Mouse (Mus musculus): Measurements from ENCODE around the gene Atp5e.

Gene Atp5e

DNA sequence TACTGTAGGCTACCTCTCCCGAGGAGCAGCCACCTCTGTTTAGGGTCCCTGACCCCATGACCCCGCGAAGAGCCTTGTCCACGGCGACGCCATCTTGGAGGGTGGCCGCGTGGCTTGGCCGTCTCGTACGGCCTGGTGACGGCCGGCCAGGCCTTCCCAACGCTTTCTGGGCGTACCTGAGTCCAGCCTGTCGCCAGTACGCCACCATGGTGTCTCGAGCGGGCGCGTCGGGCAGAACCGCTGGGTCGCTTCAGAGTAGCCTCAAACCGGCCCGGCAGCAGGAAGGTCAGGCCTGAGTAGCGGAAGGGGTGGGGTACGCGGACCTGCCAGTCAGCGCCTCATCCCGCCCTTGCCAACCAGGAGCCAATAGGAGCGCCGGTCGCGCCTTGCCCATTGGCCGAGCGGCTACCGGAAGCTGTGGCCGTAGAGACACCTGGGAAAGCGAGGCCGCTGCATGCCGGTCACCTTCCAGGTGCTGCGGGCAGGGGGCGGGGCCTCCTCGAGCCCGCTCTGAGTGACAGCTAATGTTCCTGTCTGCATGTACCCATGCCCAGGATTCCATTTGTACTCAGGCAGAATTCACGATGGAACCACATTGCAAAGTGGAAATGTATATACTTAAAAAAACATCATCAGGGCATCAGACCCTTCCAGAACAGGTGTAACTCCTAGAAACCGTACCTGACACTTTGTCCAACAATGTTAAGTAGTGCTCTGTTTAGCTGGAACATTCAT, at the start of gene Atp5e:
TSS of gene Atp5e (minus strand) at position 317 of the 735 bp plus-strand sequence.
- peak; percentile 98 for DNase-seq

DNA sequence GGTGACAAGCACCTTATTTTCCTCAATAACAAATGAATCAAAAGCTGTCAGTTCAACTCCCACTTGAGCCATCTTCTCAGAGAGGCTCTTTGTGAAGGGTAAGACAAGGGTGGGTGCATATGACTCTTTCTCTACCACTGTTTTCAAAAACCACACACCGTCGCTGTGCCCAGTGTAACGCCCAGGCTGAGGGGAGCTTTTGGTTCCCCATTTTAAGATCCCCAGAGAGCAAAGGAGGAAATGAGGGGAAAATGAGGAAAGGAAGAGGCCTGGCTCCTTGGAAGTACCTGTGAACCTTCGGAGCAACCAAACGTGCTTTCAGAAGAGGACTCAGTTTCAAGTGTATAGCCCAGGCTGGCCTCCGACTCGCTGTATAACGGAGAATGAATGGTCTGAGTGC, 45.9 kb upstream of the Atp5e start:
- DNase-seq = no peak

DNA sequence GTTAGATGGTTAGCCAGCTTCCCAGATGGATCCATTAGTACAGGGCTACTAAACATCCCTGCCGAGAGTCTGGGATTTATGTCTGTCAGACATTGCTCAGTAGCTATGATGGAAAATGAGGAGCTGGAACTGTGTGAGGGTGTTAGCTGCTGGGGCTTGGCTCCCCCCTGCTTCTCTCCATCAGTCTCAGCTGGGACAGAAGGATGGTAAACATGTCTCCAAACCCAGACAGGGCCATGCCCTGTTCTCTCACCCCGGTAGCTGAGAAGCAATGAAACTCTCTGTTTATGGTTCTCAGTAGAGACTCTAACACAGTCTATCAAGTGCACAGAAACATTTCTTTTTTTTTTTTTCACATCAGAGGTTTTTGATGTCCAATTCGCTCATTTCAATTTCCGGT, 44.1 kb upstream of the Atp5e start:
- DNase-seq = no peak

DNA sequence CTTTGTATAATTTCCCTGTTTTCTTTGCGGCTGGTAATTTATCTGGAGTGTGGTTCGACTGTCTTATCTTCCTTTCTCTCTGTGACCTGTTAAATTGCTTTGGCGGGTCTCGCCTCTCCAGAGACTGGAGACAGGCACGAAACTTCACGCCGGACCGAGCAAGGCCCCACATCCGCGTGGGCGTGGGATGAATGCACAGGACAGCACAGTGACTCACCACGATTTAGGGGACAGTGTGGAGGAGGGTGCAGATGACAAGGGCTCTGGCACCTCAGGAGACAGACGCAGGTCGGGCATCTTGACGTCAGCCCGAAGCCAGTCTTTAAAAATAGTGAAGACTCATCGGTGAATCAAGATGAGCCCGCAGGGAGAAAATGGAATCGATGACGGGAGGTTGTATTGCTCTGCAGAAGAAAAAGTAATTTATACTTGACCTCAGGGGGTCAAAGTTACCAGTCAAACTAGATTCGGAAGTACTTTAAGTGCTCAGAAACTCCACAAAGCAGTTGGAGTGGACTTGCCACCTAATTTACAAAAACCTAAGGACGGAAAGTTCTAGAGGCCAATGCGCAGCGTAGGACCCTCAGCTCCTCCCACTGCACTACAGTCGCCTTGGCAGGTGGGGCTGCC, 39.0 kb upstream of the Atp5e start:
- DNase-seq = no peak

DNA sequence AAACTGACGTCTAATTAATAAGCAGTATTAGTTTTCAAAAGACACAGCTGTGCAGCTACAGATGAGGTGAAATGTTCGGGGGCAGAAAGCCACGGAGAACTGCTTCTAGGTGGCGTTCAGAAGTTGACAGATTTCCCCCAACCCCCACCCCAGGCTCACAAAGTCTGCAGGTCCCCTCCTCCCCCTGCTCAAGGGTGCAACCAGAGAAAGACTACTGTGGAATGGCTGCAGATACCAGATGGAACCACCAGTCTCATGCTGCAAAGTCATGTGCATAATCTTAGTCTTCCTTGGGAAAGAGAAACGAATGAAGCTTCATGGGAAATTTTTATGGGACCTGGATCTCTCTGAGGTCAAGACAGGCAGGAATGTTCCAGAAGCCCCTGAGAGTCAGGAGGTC, 38.4 kb upstream of the Atp5e start:
- DNase-seq = no peak

DNA sequence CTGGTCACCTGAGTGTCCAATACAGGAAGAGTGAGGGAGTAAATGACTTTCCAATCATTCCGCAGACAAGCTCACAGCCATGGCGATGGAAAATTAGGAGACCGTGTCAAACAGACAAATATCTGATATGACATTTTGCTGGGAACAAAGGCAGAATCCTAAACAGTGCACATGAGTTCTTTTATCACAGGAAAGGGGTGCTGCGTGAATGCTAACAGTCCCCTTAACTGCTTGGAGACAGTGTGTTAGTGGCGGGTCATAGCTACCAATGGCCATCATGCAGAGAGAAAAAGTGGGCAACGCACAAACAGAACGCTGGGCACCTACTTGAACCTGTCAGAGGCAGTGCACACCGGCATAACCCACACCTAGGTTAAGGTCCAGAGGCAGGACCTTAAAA, 37.6 kb upstream of the Atp5e start:
- no peak for DNase-seq

DNA sequence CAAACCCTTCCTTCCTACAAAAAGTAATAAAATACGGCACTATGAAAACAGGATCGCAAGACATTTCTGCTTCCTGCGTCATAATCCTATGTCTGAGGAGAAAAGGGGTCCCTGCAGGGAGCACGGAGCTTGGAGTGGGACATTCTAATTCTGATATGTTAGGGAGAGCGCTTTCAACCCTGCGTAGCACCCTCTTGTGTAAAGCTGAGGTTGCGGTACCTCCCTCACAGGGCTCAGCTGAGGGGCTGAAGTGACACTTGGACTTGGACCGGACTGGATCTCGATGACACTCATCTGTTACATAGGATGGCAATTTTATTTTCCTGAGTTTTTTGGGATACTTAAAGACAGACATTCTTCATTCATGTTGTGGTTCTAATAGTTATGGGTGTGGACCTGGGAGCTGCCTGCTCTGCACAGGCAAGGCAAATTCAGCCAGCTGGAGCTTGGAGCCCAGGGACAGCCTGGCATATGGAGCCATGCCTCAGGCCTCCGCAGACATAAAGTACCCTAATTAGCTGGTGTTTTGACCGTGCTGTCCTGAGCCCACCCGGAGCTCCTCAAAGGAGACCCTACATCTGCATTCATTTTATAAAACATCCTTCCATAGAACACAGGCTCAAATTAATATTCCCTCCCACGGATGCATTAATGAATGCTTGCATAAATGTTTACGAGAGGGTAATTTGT, 37.1 kb upstream of the Atp5e start:
- DNase-seq = no peak

DNA sequence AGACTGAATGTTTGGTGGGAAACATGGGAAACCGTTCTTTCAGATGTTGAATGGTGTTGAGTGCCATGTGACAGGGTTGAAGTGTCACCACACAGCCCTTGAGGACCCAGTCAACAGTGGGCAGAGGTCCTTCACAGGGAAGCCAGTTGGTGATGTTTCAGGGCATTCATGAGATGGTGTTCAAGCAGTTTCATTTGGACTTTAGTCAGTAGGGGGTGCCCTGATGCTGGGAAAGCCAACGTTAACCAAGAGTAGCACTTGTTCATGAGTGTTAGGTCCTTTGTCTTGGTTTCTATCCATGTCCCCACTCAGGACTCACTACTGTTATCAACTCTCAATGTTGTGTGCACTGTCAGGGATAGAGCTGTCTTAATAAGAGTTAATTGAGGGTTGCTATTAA, 29.0 kb upstream of the Atp5e start:
- peak; percentile 13 for DNase-seq

DNA sequence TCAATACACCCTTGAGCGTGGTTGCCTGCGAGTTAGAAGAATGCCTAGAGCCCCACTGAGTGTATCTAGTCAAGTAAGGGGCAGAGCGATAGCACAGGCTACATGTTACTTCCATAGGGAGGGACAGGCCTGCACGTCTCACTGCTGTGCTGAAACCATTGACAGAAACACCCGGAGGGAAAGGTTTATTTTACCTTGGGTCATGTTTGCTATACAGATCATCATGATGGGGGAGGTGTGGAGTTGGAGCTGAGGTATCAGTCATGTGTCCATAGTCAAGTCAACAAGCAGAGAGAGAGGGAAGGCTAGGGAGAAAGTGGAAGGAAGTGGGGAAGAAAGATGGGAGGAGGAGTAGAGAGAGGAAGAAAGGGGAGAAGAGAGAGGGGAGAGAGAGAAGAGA, 23.1 kb upstream of the Atp5e start:
- no peak for DNase-seq

DNA sequence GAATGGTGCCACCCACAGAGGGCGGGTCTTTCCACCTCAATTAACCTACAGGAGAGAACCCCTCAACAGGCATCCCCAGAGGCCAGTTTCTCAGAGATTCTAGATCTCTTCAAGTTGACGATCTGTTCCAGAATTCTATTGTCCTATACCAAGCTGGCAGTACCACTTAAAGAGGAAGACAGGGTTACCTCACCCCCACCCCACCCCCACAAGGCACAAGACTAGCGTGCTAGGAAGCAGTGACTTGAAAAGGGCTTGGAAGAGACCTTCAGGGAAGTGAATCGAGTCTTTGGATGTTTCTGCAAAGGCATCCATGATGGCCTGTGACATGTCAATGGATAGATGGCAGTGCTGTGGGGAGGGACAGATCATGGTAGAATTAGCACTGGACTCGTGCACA, 14.8 kb upstream of the Atp5e start:
- no peak for DNase-seq

DNA sequence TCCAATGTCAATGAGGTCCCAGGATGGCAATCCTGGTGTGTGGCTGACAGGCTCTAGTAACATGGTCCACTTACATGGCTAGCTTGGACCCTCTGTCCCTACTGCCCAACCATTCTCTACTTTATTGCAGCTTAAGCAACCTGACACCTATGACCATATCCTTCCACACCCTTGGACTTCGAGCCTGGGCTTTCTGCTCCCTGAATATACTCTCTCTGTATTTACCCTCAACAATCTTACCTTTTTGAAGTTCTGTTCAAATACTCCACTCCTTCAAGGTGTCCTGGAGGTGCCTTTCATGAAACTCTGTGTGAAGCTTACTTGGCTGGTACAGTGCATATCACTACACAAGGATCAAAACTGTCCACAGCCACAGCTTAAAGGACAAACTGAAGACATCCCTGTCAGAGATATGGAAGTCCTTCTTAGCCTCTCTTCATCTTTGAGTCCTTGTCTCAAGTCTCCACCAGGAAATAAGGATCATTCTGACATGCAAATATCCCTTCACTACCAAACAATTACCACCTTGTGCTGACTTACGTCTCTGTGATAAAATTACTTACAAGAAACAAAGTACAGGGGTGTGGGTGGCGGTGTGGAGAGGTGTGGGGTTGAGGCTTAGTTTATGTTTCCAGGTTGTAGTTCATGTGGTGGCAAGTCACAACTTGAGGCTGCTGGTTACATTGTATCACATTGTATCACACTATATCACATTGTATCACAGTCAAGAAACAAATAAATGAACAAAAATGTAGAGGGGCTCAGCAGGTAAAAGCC, 13.8 kb upstream of the Atp5e start:
- no peak for DNase-seq

DNA sequence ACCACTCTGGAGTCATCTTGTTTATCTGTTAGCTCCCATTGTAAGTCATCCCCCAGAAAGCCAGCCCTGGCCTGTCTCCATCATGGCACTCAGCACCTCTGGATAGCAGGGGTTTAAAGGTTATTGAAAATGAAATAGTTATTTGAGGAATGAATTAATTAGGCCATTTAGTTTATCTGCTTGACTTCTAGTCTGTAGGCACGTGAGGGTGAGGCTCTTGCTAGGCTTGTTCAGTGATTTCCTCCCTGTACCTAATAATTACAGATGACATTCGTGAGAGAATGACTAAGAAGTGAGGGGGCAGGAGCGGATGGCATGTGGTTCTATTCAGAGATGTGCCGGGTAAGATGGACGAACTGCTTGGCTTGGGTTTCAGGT, 9.6 kb upstream of the Atp5e start:
- DNase-seq = no peak

DNA sequence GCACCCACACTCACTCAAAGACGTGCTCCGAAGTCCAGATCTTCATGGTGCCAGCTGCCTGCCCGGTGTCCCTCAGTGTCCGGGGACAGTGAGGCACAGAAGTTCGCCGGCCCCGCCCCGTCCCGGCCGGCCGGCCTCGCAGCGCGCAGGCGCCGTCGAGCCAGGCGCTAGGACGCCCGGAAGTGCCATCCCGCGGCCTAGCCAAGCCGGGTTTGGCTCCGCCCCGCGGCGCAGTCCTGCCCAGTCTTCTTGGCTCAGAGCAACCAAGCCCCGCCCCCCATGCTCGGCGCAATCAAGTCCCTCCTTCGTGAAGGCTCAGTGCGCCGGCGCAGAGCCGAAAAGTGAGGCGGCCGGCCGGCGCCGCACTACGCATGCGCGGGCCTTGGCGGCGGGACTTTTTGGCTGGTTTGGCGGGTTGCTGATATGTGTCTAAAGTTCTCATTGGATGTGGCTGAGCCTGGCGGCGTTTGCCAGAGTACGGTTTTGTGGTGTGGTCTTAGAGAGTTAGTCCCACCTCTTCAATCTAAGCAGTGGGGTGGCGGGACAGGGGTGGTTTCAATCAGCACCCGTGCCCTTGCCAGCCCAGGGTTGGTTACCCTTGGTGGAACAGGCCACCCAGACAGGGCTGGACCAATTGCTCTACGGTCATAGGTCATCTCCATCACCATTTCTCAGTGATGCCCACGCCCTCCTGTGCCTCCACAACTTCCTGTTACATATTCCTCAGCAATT, 9.1 kb upstream of the Atp5e start, which contains the start of gene Prelid3b:
TSS of gene Prelid3b (minus strand) at position 264 of the 732 bp plus-strand sequence.
- DNase-seq = peak; percentile 99

DNA sequence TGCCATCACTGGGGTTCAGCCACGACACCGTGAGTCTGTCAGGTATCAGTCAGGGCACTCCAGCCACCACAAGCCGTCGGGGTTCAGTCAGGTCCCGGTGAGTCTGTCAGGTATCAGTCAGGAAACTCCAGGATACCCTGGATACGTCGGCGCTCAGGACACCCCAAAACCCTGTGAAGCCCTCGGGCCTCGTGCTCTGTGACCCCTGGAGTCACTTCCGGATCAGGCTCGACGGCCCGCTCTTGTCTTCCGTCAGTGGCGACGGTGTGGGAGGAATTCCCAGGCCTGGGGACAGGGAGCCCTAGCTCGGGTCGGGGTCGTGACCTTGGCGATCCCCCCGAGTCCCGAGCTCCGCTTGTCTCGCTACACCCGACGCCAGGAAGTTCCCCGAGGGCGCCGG, 8.5 kb upstream of the Atp5e start:
- no peak for DNase-seq

DNA sequence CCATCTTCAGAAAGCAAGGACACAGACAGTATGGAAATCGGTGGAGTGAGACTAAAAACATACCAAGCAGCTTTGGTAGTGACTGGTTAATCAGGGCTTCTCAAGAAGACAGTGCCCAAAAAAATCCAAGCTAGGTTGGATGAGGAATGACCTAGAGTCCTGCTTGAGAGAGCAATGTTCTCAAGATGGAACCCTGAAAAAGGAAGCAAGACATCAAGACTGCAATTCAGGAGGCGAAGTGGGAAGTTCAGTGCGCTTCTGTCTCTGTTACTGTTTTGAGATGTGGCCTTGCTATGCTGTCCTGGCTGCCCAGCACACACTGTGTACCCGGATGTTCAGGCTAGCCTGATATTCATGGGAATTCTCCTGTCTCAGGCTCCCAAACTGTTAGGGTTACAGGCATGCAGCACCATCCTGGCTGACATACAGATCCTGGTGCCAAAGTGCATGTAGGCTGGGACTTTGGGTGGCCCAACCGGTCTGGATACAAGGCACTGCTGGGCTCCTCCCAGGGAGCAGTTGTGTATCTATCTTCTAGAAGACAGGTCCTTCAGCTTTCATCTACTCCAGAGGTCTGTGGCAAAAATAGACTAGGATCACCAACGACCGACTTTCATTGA, 7.0 kb upstream of the Atp5e start:
- DNase-seq = no peak

DNA sequence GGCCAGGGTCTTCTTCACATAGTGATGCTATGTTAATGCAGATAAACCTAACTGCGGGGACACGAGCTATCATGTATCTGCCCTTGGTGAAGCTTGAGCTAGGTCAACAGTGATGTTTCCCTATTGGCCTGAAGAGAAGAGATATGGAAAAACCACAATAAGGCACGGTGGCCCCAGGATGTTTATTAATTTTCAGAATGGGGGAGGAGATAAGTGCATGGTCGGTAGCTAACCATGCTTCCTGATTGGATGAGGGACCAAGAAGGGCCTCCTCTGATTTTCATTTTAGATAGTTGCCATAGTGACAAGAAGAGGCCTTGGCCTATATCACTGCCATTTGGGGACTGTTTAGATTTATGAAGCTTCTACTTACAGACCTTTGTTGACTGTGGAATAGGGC, 6.4 kb upstream of the Atp5e start:
- no peak for DNase-seq

DNA sequence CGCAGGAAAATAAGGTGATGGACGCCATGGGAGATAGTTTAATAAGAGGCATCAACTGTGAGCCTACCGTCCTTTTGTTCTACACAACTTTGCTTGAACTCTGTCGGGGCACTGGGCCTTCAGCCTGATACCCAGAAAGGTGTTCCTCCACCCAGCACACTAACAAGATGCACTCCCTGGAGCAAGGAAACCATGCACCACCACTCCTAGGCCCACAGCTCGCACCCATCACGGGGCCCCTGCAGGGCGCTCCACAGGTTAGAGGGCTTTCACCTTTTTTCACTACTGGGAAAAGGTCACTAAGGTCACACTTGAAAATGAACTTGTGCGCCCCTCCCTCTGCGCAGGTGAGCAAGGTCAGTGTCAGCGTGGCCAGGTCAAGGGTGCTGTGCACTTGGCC, 535 bp downstream of the Atp5e start:
- no peak for DNase-seq

DNA sequence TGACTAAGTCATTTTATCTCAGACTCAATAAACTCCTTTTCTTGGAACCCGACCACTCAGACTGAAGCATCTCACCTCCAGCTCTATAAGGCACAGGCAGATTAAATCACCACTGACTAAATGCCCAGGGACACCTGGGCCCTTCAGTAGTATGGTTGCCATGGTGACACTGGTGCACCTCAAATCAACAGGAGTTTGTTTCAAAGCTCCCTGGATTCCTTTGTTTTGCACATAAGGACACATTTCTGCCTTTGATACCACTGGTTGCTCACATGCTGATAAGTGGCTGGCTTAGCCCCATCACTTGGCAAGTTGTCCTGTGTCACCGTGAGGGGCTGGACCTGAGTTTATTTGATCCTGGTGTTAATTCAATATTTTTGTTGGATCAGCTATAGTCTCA, 4.5 kb downstream of the Atp5e start:
- no peak for DNase-seq

DNA sequence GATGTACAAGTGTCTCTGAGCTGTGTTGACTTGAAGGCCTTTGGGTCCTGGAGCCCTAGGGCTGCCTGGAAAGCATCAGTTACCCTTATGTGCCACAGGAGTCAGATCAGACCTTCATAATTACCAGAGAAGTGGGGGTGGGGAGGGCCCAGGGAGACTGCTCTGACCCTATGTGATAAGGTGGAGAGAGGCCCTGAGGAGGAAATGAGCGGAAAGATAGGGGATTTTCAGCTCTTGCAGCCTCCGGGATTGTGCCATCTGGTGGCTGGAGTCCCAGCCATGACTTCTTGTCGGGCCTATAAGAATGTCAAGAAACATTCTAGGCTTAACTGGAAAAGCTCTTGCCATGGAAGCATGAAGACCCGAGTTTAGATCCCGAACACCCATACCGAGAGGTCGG, 10.2 kb downstream of the Atp5e start:
- DNase-seq = no peak

DNA sequence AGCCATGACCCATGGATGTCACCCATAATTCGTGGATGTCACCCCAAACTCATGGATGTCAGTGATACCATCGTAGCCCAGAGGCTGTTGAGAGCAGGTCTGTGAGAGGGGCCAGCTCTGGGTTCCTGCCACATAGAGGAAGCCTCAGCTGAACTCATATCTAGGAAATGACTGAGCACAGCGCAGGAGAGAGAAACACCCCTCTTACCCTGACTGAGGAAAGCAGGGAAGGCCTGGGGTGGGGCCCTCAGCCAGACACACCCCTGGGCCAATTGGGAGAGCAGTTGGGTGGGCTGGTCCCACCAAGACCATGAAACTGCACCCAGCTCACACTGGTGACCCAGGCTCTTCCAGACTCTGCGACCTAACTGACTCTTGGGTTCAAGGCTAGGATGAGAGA, 13.6 kb downstream of the Atp5e start, which contains the start of gene Tubb1:
TSS of gene Tubb1 (plus strand) at position 343 of the 400 bp plus-strand sequence.
- DNase-seq = no peak

DNA sequence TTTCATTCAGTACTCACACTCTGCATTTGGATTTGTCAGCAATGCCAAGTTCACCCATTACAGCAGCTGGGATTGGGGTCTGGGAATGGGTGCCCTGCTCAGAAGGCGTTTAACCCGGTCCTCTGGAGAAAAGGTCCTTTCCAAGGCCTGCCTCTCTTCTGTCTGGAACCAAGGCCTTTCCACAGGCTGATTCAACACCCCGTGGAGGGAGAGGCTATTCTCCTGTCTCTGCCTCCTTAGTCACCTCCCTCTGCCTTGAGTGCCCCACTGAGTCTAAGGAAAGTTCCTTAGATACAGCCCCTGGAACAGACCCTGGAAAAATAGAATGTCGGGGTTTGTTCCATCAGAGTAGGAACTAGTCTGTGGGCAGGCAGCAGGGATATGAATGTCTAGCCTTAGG, 15.5 kb downstream of the Atp5e start:
- no peak for DNase-seq

DNA sequence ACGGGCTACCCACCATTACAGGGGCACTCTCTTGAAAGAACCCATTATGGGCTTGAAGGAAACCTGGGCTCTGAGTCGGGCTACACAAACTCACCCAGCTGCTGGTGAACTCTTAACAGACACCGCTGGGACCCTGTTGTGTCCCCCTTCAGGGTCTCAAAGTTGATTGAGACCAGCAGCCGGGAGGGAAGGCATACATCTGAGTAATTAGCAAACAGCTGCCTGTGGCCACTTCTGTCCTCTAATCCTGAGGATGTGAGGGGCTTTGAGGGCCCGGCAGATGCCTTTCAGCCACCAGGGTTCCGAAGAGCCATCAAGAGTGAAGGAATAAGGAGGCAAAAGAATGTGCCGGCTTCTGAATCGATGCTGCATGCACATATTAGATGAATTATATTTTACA, 17.0 kb downstream of the Atp5e start:
- no peak for DNase-seq
